Mouse (Mus musculus) heart, embryonic 14.5 days (tissue): ENCODE results near the gene Prc1. TPM values are rescaled to one million over a fixed set of nuclear protein-coding genes. Genes with fewer than 3 reads are reported as not detected.

Experiments used
- ATAC-seq: fragments of 200-750 bp; cut with Nextera tagmentation; 2 replicates; pipeline ENCODE4 v1.8.0; 2017; ENCODE audit warnings: low read depth, moderate TSS enrichment; ENCODE audit not compliant: insufficient number of reproducible peaks, insufficient read depth, low FRiP score
- H3K27ac ChIP-seq, 2 experiments: fragments of 200-500 bp in 1 of 2; fragments of 300-500 bp in 1 of 2; sonication (generic) in 1 of 2; replicated peaks in 1 of 2; 2 replicates each; pipeline ENCODE4 v1.5.1; 2012 to 2014; ENCODE audit warnings: low read depth in 2 of 2, low read length in 2 of 2, control low read depth in 1 of 2, mild to moderate bottlenecking in 1 of 2, mixed read lengths in 1 of 2; ENCODE audit not compliant: control insufficient read depth in 1 of 2, insufficient read depth in 1 of 2
- H3K27me3 ChIP-seq: fragments of 300-500 bp; sonication (generic); 2 replicates; pipeline ENCODE4 v1.6.1; 2014; ENCODE audit warnings: mild to moderate bottlenecking, low read length, control low read depth; ENCODE audit not compliant: control insufficient read depth, insufficient read depth
- H3K36me3 ChIP-seq: fragments of 300-500 bp; sonication (generic); 2 replicates; pipeline ENCODE4 v1.6.1; 2014; ENCODE audit warnings: mild to moderate bottlenecking, control low read depth, low read length, mixed read lengths; ENCODE audit not compliant: control insufficient read depth, insufficient read depth
- H3K4me1 ChIP-seq, 2 experiments: fragments of 200-500 bp in 1 of 2; fragments of 300-500 bp in 1 of 2; sonication (generic) in 1 of 2; 2 replicates each; pipeline ENCODE4 v1.6.1; 2012 to 2014; ENCODE audit warnings: low read length in 2 of 2, control low read depth in 1 of 2, mixed read lengths in 1 of 2; ENCODE audit not compliant: control insufficient read depth in 2 of 2, insufficient read depth in 2 of 2
- H3K4me2 ChIP-seq: fragments of 300-500 bp; sonication (generic); 2 replicates; pipeline ENCODE4 v1.6.1; 2014; ENCODE audit warnings: mild to moderate bottlenecking, low read length
- H3K4me3 ChIP-seq, 2 experiments: fragments of 200-500 bp in 1 of 2; fragments of 300-500 bp in 1 of 2; sonication (generic) in 1 of 2; 2 replicates each; pipeline ENCODE4 v1.5.1; 2012 to 2014; ENCODE audit warnings: low read length in 2 of 2, mild to moderate bottlenecking in 2 of 2, control low read depth in 1 of 2, low read depth in 1 of 2, moderate library complexity in 1 of 2; ENCODE audit not compliant: control insufficient read depth in 1 of 2, insufficient read depth in 1 of 2
- H3K9ac ChIP-seq: fragments of 300-500 bp; sonication (generic); 2 replicates; pipeline ENCODE4 v1.6.1; 2014; ENCODE audit warnings: mild to moderate bottlenecking, low read length
- H3K9me3 ChIP-seq: fragments of 300-500 bp; sonication (generic); 2 replicates; pipeline ENCODE4 v1.6.1; 2016; ENCODE audit warnings: low read length, control low read depth; ENCODE audit not compliant: control insufficient read depth
- WGBS: fragments of 180-500 bp; shearing (Covaris S2); extraction: QIAGEN DNeasy Blood & Tissue Kit; methylation state at CpG from one replicate; pipeline ENCODE4 v1.1.7; 2014; 5-methylcytosine and 5-hydroxymethylcytosine counted together
- polyA plus RNA-seq: library from polyadenylated mRNA; unstranded; fragments of >200 nt; fragmentation: Nextera tagmentation; extraction: Ambion mirVana; gene quantifications from 2 replicates; pipeline ENCODE4 v1.2.1, GENCODE M21; 2014

Gene Prc1
- polyA plus RNA-seq, 1 experiment from 2014 or later = 148 TPM

DNA sequence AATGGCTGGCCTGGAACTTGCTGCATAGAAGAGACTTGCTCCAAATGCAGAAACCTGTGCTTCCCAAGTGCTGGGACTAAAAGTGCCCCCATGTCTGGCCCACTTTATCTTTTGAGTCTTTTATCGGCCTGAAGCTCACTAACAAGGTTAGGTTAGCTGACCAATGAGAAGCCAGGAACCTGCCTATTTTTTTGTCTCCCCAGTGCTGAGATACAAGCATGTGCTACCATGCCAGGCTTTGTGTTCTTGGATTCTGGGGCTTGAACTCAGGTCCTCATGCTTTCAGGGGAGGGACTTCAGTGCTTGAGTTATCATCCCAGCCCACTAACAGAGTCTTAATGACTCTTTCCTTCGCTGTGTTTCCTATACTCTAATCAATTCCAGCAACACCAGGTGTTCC, 36.5 kb upstream of the Prc1 start:
- H3K27me3 ChIP-seq = peaks cover 18% of the 10 kb centered on the region
- 62% methylated on average over 2 of the region's 2 CpGs for whole genome bisulfite sequencing

GRCm38 (mm10) chr7:80260625-80261371, 33.5 kb upstream of the Prc1 start, which contains the start of gene Ngrn:
TSS of gene Ngrn (plus strand) at chr7:80261215.
- H3K4me2 ChIP-seq = peak within 1 kb of the TSS; percentile 94
- peak within 1 kb of the TSS; percentile 74 to 84 for H3K4me3 ChIP-seq
- 24% methylated on average over 40 of the region's 40 CpGs for WGBS
- peaks cover 4 to 8% of the 10 kb centered on the region in 2 experiments; a peak in 3 of 4 replicates for H3K4me1 ChIP-seq
- H3K9ac ChIP-seq = peak within 1 kb of the TSS; percentile 85
- H3K9me3 ChIP-seq = no peaks in the 10 kb centered on the region
- H3K36me3 ChIP-seq = peaks cover 28% of the 10 kb centered on the region
- peak; percentile 68 for ATAC-seq
- H3K27ac ChIP-seq = peak within 1 kb of the TSS; percentile 29 to 56
- H3K27me3 ChIP-seq = peaks cover 18% of the 10 kb centered on the region

More for the DNA sequence above, 36.5 kb upstream of the Prc1 start:
- H3K27ac ChIP-seq = no peak overlapping the region
- H3K4me2 ChIP-seq = no peak overlapping the region
- no peak for ATAC-seq
- H3K4me3 ChIP-seq = no peak overlapping the region
- H3K36me3 ChIP-seq = no peaks in the 10 kb centered on the region
- peaks cover 4 to 8% of the 10 kb centered on the region in 2 experiments; a peak in 3 of 4 replicates for H3K4me1 ChIP-seq
- H3K9ac ChIP-seq = no peak overlapping the region
- H3K9me3 ChIP-seq = no peaks in the 10 kb centered on the region

GRCm38 (mm10) chr7:80261372-80261990, 32.8 kb upstream of the Prc1 start:
- H3K27ac ChIP-seq = peak overlapping the region; percentile 29 to 56
- H3K9me3 ChIP-seq = no peaks in the 10 kb centered on the region
- H3K9ac ChIP-seq = peak overlapping the region; percentile 85
- peaks cover 18% of the 10 kb centered on the region for H3K27me3 ChIP-seq
- WGBS = 2% methylated on average over 32 of the region's 32 CpGs
- peak overlapping the region; percentile 94 for H3K4me2 ChIP-seq
- H3K4me3 ChIP-seq = peak overlapping the region; percentile 74 to 84
- H3K4me1 ChIP-seq = peaks cover 4 to 8% of the 10 kb centered on the region in 2 experiments; a peak in 3 of 4 replicates
- 0 out of 2 replicates have a peak, but pooled peaks have one; percentile 14 for ATAC-seq
- H3K36me3 ChIP-seq = peaks cover 34% of the 10 kb centered on the region

DNA sequence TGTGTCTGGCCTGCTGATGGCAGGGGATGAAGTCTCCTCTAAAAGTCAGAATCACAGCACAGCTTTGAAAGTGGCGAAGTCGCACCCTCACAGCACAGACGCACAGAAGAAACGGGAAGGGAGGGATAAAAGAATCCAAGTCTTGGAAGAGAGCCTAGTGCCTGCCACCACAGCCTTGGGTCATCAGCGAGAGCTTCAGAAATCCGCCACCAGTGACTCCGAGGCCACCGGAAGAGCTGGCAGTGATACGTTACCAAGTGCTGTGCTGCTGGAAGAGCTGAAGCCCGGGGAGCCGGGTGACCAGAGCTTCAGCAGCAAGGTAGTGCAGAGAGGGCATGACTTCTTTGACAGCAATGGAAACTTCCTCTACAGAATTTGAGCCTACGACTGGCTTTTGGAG, 29.6 kb upstream of the Prc1 start:
- no peak for ATAC-seq
- Histone ChIP-seq H3K4me2 (no peak overlapping the region), H3K36me3 (peaks cover 44% of the 10 kb centered on the region), H3K4me1 (peaks cover 4 to 15% of the 10 kb centered on the region in 2 experiments; a peak in 3 of 4 replicates), H3K27ac (no peak overlapping the region), H3K9me3 (no peaks in the 10 kb centered on the region), H3K9ac (no peak overlapping the region), H3K27me3 (peaks cover 4% of the 10 kb centered on the region), H3K4me3 (no peak overlapping the region)
- WGBS = 93% methylated on average over 12 of the region's 12 CpGs

GRCm38 (mm10) chr7:80267764-80268163, 26.5 kb upstream of the Prc1 start:
- Histone ChIP-seq H3K9me3 (no peaks in the 10 kb centered on the region), H3K27me3 (no peaks in the 10 kb centered on the region), H3K9ac (no peak overlapping the region), H3K4me2 (no peak overlapping the region), H3K4me3 (no peak overlapping the region), H3K4me1 (peaks cover 2 to 18% of the 10 kb centered on the region in 2 experiments; a peak in 3 of 4 replicates), H3K36me3 (peaks cover 53% of the 10 kb centered on the region), H3K27ac (no peak overlapping the region)
- no peak for ATAC-seq
- 63% methylated on average over 1 of the region's 1 CpGs for WGBS

DNA sequence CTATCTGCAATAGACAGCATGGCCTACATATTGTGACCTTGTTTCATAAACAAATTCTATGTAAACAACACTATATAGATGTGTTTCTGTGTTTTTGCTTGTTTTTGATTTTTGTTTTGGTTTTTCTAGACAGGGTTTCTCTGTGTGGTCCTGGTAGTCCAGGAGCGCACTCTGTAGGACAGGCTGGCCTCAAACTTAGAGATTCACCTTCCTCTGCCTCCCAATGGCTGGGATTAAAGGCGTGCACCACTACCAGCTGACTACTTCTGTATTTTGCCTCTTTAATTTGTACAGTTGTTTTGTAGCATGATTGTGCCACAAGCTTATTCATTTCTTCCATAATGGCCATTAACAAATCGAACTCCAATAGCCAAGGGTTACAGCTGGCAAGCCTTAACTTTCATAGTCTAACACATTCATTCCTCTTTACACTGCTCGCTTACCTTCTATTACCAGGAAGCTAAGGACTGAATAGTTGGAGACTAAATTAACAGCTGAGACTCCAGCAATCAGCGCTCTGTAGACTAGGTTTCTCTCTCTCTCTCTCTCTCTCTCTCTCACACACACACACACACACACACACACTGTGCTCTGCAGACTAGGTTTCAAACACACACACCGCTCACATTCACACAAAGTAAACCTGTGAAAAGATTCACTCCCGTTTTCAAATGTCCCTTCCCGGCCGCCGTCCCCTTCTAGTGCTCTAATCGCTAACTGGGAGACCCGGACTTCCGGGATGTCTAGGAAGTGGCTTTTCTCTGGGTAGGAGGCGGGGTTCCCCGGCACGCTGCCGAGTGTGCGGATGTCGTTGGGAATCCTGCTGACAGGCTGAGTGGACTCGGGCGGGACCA, 25.1 kb upstream of the Prc1 start, which contains the start of gene Vps33b:
Vps33b (plus strand) TSS at position 753 of the 854 bp plus-strand sequence.
- H3K27ac ChIP-seq = peak within 1 kb of the TSS; percentile 77 to 80
- H3K9me3 ChIP-seq = no peaks in the 10 kb centered on the region; the same call in 1 of the 2 replicates
- peak within 1 kb of the TSS; percentile 94 for H3K4me2 ChIP-seq
- no peaks in the 10 kb centered on the region for H3K27me3 ChIP-seq
- H3K4me1 ChIP-seq = peaks cover 2 to 18% of the 10 kb centered on the region in 2 experiments; a peak in 3 of 4 replicates
- H3K9ac ChIP-seq = peak within 1 kb of the TSS; percentile 89
- H3K36me3 ChIP-seq = peaks cover 54% of the 10 kb centered on the region
- peak; percentile 75 for ATAC-seq
- 4% methylated on average over 21 of the region's 21 CpGs for WGBS
- H3K4me3 ChIP-seq = peak within 1 kb of the TSS; percentile 82 to 91

GRCm38 (mm10) chr7:80269751-80270255, 24.4 kb upstream of the Prc1 start:
- peak; percentile 64 for ATAC-seq
- H3K36me3 ChIP-seq = peaks cover 54% of the 10 kb centered on the region
- H3K4me3 ChIP-seq = peak overlapping the region; percentile 82 to 91
- H3K4me1 ChIP-seq = peaks cover 2 to 18% of the 10 kb centered on the region in 2 experiments; a peak in 3 of 4 replicates
- WGBS = under 1% methylated on average over 23 of the region's 23 CpGs
- H3K27ac ChIP-seq = peak overlapping the region; percentile 49 to 80
- H3K9ac ChIP-seq = peak overlapping the region; percentile 89
- H3K4me2 ChIP-seq = peak overlapping the region; percentile 94
- H3K27me3 ChIP-seq = no peaks in the 10 kb centered on the region
- peaks cover 6% of the 10 kb centered on the region for H3K9me3 ChIP-seq
